In the genomic region with DNA sequence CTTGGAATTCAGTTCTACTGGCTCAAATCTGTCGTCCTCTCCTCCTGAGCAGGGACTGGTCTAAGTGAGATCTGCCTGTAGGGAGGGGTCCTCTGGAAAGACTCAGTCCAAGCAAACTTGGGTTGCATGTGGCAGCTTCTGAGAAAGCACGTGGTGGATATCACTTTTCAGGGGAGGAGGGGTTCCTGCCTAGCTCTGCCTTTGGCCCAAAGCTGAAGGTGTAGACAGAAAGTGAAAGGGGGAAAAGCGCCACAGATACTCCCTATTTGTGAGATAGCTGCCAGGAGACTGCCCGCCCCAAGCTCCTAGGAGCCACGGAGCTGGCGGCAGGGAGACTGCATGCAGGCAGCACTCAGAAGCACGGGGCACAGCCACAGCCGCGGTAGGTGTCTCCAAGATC, we compare ENCODE assay signal across 9 mouse cellular contexts. TPM values are rescaled to one million over a fixed set of nuclear protein-coding genes. Genes with fewer than 3 reads are reported as not detected.
A peak's percentile ranks its signal among the peaks of the same experiment; 100 is the strongest.
DNase-seq lines count a peak whose midpoint lies in the region; ATAC-seq and TF ChIP-seq lines count a peak whose summit lies in the region.
"Had no signal": no experiment of that assay in that cellular context is flagged by ENCODE, and none has a peak within 500 bp of the region (broad histone marks: within the 10 kb centered on the region; RNA-seq: fewer than 3 reads in every experiment).

No protein-coding gene starts in this region.

- in situ Hi-C loops in ES-E14 (cut with MboI; ENCODE audit: low sequenced_read_pairs in 2 of 2, unreplicated experiment in 2 of 2): no loop called here

- no peaks in the 10 kb centered on the region for H3K79me2 ChIP-seq in heart, adult 2 months (replicated peaks; ENCODE audit: control insufficient read depth, insufficient read depth, low read length)

- H3K36me3 ChIP-seq in heart, adult 2 months (ENCODE audit: control insufficient read depth, insufficient read depth, low read length): no peaks in the 10 kb centered on the region
- no peaks in the 10 kb centered on the region for H3K36me3 ChIP-seq in ES-E14 (ENCODE audit: control insufficient read depth, insufficient read depth, low read length, poor library complexity, severe bottlenecking)
- no peaks in the 10 kb centered on the region for H3K36me3 ChIP-seq in hindbrain, embryonic 14.5 days (replicated peaks; ENCODE audit: control insufficient read depth, insufficient read depth)

- 4% methylated on average over 9 of the region's 9 CpGs for WGBS in heart, adult 2 months
- WGBS in hindbrain, embryonic 14.5 days: 17% methylated on average over 9 of the region's 9 CpGs

- no peak overlapping the region for H3K27ac ChIP-seq in heart, adult 2 months
- no peak overlapping the region for H3K27ac ChIP-seq in ES-E14 (ENCODE audit: insufficient read depth, low read depth, low read length, poor library complexity, severe bottlenecking)
- no peak overlapping the region for H3K27ac ChIP-seq in hindbrain, embryonic 14.5 days

- H3K9ac ChIP-seq in heart, adult 2 months (ENCODE audit: low read depth, low read length): no peak overlapping the region
- peak overlapping the region; percentile 47 for H3K9ac ChIP-seq in ES-E14 (ENCODE audit: insufficient read depth, low read depth, low read length, poor library complexity, severe bottlenecking)
- H3K9ac ChIP-seq in hindbrain, embryonic 14.5 days: no peak overlapping the region

- no peaks in the 10 kb centered on the region; the same call in 1 of the 2 replicates for H3K27me3 ChIP-seq in heart, adult 2 months (ENCODE audit: control insufficient read depth, insufficient read depth, low read length)
- peaks cover 12% of the 10 kb centered on the region; the same call in 1 of the 2 replicates for H3K27me3 ChIP-seq in hindbrain, embryonic 14.5 days (ENCODE audit: control insufficient read depth, insufficient read depth, low read length)

- peaks cover 2% of the 10 kb centered on the region; the same call in 1 of the 2 replicates for H3K4me1 ChIP-seq in heart, adult 2 months (ENCODE audit: control insufficient read depth, insufficient read depth, low read length)
- H3K4me1 ChIP-seq in ES-E14 (ENCODE audit: control insufficient read depth in 2 of 2, insufficient read depth in 2 of 2, low read length in 2 of 2, poor library complexity in 1 of 2): peaks cover 0 to 3% of the 10 kb centered on the region in 2 experiments; a peak in 1 of 4 replicates
- no peaks in the 10 kb centered on the region for H3K4me1 ChIP-seq in hindbrain, embryonic 14.5 days (replicated peaks; ENCODE audit: control insufficient read depth, insufficient read depth, low read length)

- ATAC-seq in hindbrain, embryonic 14.5 days (ENCODE audit: low FRiP score): no peak
- peak; percentile 14; the same call in 1 of the 2 replicates for ATAC-seq in megakaryocyte progenitor cell, adult 5-6 weeks (replicated peaks; ENCODE audit: poor library complexity)
- no peak for ATAC-seq in inflammation-experienced regulatory T-cells, adult 6 months

- H3K9me3 ChIP-seq in ES-E14 (ENCODE audit: control insufficient read depth, insufficient read depth, low read depth, low read length): no peaks in the 10 kb centered on the region
- H3K9me3 ChIP-seq in hindbrain, embryonic 14.5 days (ENCODE audit: control insufficient read depth, low read length): no peaks in the 10 kb centered on the region

- no peak for DNase-seq in heart, adult 2 months
- DNase-seq in heart, adult 11 months: no peak
- no peak for DNase-seq in ES-E14 (ENCODE audit: low read depth, low spot score)
- DNase-seq in hindbrain, embryonic 14.5 days (ENCODE audit: low spot score): no peak
- no peak for DNase-seq in gastrocnemius, adult 18-20 months (ENCODE audit: low spot score)
- DNase-seq in urinary bladder, postnatal 10 days (ENCODE audit: low spot score): no peak

- TF ChIP-seq EP300 in heart, adult 2 months (IDR thresholded peaks at IDR 0.05; ENCODE audit: insufficient read depth, low read depth, low read length): no peak

- peak overlapping the region; percentile 29 for H3K4me3 ChIP-seq in heart, adult 2 months
- H3K4me3 ChIP-seq in ES-E14 (ENCODE audit: insufficient read depth in 1 of 2, low read depth in 1 of 2, low read length in 2 of 2, poor library complexity in 1 of 2, severe bottlenecking in 1 of 2): peak overlapping the region; percentile 49 to 52; a peak in 3 of 4 replicates
- H3K4me3 ChIP-seq in hindbrain, embryonic 14.5 days (replicated peaks; ENCODE audit: low read length): no peak overlapping the region

- no peak for TF ChIP-seq POLR2A in heart, adult 2 months (IDR thresholded peaks at IDR 0.05; ENCODE audit: insufficient read depth, low read depth, low read length)

- TF ChIP-seq CTCF in heart, adult 2 months (IDR thresholded peaks at IDR 0.05): no peak

- H3K4me2 ChIP-seq in hindbrain, embryonic 14.5 days (replicated peaks): peak overlapping the region; percentile 35

- intact Hi-C loops in heart, adult 2 months (cut with DNase I): no loop called here

TF ChIP-seq in ES-E14, 5 proteins besides CTCF, POLR2A, EP300 and RAD21:
- TF ChIP-seq HCFC1 (IDR thresholded peaks at IDR 0.05; ENCODE audit: borderline replicate concordance, insufficient read depth, low read length) (no peak), ZNF384 (IDR thresholded peaks at IDR 0.05; ENCODE audit: low read depth, low read length) (no peak), ZC3H11A (IDR thresholded peaks at IDR 0.05; ENCODE audit: borderline replicate concordance, low read depth, low read length) (no peak), CHD2 (IDR thresholded peaks at IDR 0.05; ENCODE audit: low read depth, low read length) (no peak), MAFK (IDR thresholded peaks at IDR 0.05; ENCODE audit: insufficient read depth, low read depth, low read length) (no peak)

RNA-seq across cellular contexts. Expression of a gene that starts 9.6 kb away (rescaled TPM):
- under 1 TPM; 0.41 to 0.50 TPM for total RNA-seq in heart, adult 2 months (2021)
- polyA plus RNA-seq in heart, adult 2 months (2012; rRNA removed): 1.0 and 2.0 TPM in 2 replicates
- 0.05 and 0.22 TPM in 2 replicates for total RNA-seq in ES-E14 (2012; rRNA removed)
- 0.62 and 0.69 TPM in 2 replicates for polyA plus RNA-seq in hindbrain, embryonic 14.5 days (2014; fragmentation: Nextera tagmentation; extraction: Ambion mirVana)
- 0.20 and 0.54 TPM in 2 replicates for total RNA-seq in megakaryocyte progenitor cell, adult 5-6 weeks (2015)
- 0.14 and 1.1 TPM in 2 replicates for total RNA-seq in megakaryocyte progenitor cell, adult 5-6 weeks (2017)
- polyA plus RNA-seq in inflammation-experienced regulatory T-cells, adult 6 months (2017; shearing (Covaris generic)): 1 to 10 TPM in 2 of 3 experiments, under 1 TPM in 1; 0.86 to 1.8 (median 1.3) TPM
- under 1 TPM; 0.18 to 0.21 TPM for total RNA-seq in gastrocnemius, adult 18-20 months (2021)
- polyA plus RNA-seq: C2C12 had no signal

RNA-seq across cellular contexts. Expression of a gene that starts 42.3 kb away (rescaled TPM):
- under 1 TPM; 0.21 to 0.50 TPM for total RNA-seq in heart, adult 2 months (2021)
- 0.98 and 1.2 TPM in 2 replicates for polyA plus RNA-seq in heart, adult 2 months (2012; rRNA removed)
- total RNA-seq in ES-E14 (2012; rRNA removed): 2.3 and 2.5 TPM in 2 replicates
- 44.3 and 44.5 TPM in 2 replicates for polyA plus RNA-seq in hindbrain, embryonic 14.5 days (2014; fragmentation: Nextera tagmentation; extraction: Ambion mirVana)
- total RNA-seq in megakaryocyte progenitor cell, adult 5-6 weeks (2015): not detected in 2 replicates
- total RNA-seq in megakaryocyte progenitor cell, adult 5-6 weeks (2017): 0.03 TPM in 1 of 2 replicates, not detected in the other
- 1 to 10 TPM in 1 of 3 experiments, under 1 TPM in 2; 0.75 to 1.7 (median 0.92) TPM for polyA plus RNA-seq in inflammation-experienced regulatory T-cells, adult 6 months (2017; shearing (Covaris generic))
- under 1 TPM; 0.16 to 0.21 TPM for total RNA-seq in gastrocnemius, adult 18-20 months (2021)

RNA-seq across cellular contexts. Expression of a gene that starts 53.4 kb away (rescaled TPM):
- total RNA-seq in heart, adult 2 months (2021): 10 to 100 TPM; 32.1 to 41.1 TPM
- 56.8 and 65.5 TPM in 2 replicates for polyA plus RNA-seq in heart, adult 2 months (2012; rRNA removed)
- 5.8 TPM in 2 replicates for total RNA-seq in ES-E14 (2012; rRNA removed)
- polyA plus RNA-seq in hindbrain, embryonic 14.5 days (2014; fragmentation: Nextera tagmentation; extraction: Ambion mirVana): 25.0 and 26.0 TPM in 2 replicates
- total RNA-seq in megakaryocyte progenitor cell, adult 5-6 weeks (2015): 5.7 and 7.3 TPM in 2 replicates
- 3.3 and 6.0 TPM in 2 replicates for total RNA-seq in megakaryocyte progenitor cell, adult 5-6 weeks (2017)
- 1 to 10 TPM; 4.1 to 5.1 (median 4.6) TPM for polyA plus RNA-seq in inflammation-experienced regulatory T-cells, adult 6 months (2017; shearing (Covaris generic))
- total RNA-seq in gastrocnemius, adult 18-20 months (2021): 10 to 100 TPM; 48.8 to 50.3 TPM

RNA-seq across cellular contexts. Expression of a gene that starts 55.7 kb away (rescaled TPM):
- 10 to 100 TPM; 55.4 to 57.5 TPM for total RNA-seq in heart, adult 2 months (2021)
- 27.6 and 47.7 TPM in 2 replicates for polyA plus RNA-seq in heart, adult 2 months (2012; rRNA removed)
- total RNA-seq in ES-E14 (2012; rRNA removed): 14.6 and 16.2 TPM in 2 replicates
- 67.1 and 68.7 TPM in 2 replicates for polyA plus RNA-seq in hindbrain, embryonic 14.5 days (2014; fragmentation: Nextera tagmentation; extraction: Ambion mirVana)
- total RNA-seq in megakaryocyte progenitor cell, adult 5-6 weeks (2015): 10.8 and 11.5 TPM in 2 replicates
- 12.6 and 14.6 TPM in 2 replicates for total RNA-seq in megakaryocyte progenitor cell, adult 5-6 weeks (2017)
- 10 to 100 TPM in 1 of 3 experiments, 1 to 10 TPM in 2; 5.7 to 10.2 (median 7.8) TPM for polyA plus RNA-seq in inflammation-experienced regulatory T-cells, adult 6 months (2017; shearing (Covaris generic))
- total RNA-seq in gastrocnemius, adult 18-20 months (2021): 10 to 100 TPM; 64.0 to 67.3 TPM
